Mouse (Mus musculus) midbrain, embryonic 12.5 days (tissue): ENCODE results near the gene Uqcr11. TPM values are rescaled to one million over a fixed set of nuclear protein-coding genes. Genes with fewer than 3 reads are reported as not detected.
A peak's percentile ranks its signal among the peaks of the same experiment; 100 is the strongest.

Source experiments
- ATAC-seq: fragments of 200-750 bp; cut with Nextera tagmentation; 2 replicates; pipeline ENCODE4 v1.8.0; 2017; ENCODE audit warnings: low read depth, moderate TSS enrichment, moderate library complexity; ENCODE audit not compliant: low FRiP score
- H3K27ac ChIP-seq: fragments of 300-500 bp; sonication (generic); replicated peaks from 2 replicates; pipeline ENCODE4 v1.5.1; 2016; ENCODE audit warnings: mild to moderate bottlenecking
- H3K27me3 ChIP-seq: fragments of 300-500 bp; sonication (generic); 2 replicates; pipeline ENCODE4 v1.6.1; 2016; ENCODE audit warnings: mild to moderate bottlenecking
- H3K36me3 ChIP-seq: fragments of 300-500 bp; sonication (generic); 2 replicates; pipeline ENCODE4 v1.6.1; 2016
- H3K4me1 ChIP-seq: fragments of 300-500 bp; sonication (generic); 2 replicates; pipeline ENCODE4 v1.6.1; 2016
- H3K4me2 ChIP-seq: fragments of 300-500 bp; sonication (generic); replicated peaks from 2 replicates; pipeline ENCODE4 v1.6.1; 2016; ENCODE audit warnings: mild to moderate bottlenecking, moderate library complexity
- H3K4me3 ChIP-seq: fragments of 300-500 bp; sonication (generic); 2 replicates; pipeline ENCODE4 v1.5.1; 2016; ENCODE audit warnings: mild to moderate bottlenecking
- H3K9ac ChIP-seq: fragments of 300-500 bp; sonication (generic); replicated peaks from 2 replicates; pipeline ENCODE4 v1.6.1; 2016; ENCODE audit warnings: mild to moderate bottlenecking, moderate library complexity
- H3K9me3 ChIP-seq: fragments of 300-500 bp; sonication (generic); 2 replicates; pipeline ENCODE4 v1.6.1; 2016; ENCODE audit warnings: mild to moderate bottlenecking
- WGBS: fragments of 180-500 bp; shearing (Covaris S2); methylation state at CpG from one replicate; pipeline ENCODE4 v1.1.7; 2016; 5-methylcytosine and 5-hydroxymethylcytosine counted together
- polyA plus RNA-seq: library from polyadenylated mRNA; unstranded; fragments of >200 nt; fragmentation: Nextera tagmentation; extraction: Ambion mirVana; gene quantifications from 2 replicates; pipeline ENCODE4 v1.2.1, GENCODE M21; 2016

The Uqcr11 gene
- polyA plus RNA-seq, 1 experiment from 2014 or later: 414 TPM

GRCm38 (mm10) chr10:80440031-80440430 lies 33.4 kb upstream of the Uqcr11 start:
- H3K27ac ChIP-seq: no peak overlapping the region

GRCm38 (mm10) chr10:80437973-80438372 lies 31.3 kb upstream of the Uqcr11 start:
- 79% methylated on average over 4 of the region's 4 CpGs for WGBS
- ATAC-seq: no peak
- Histone ChIP-seq H3K36me3 (no peaks in the 10 kb centered on the region), H3K9me3 (no peaks in the 10 kb centered on the region), H3K27ac (no peak overlapping the region), H3K4me1 (no peaks in the 10 kb centered on the region), H3K9ac (no peak overlapping the region; the same call in 1 of the 2 replicates), H3K4me3 (no peak overlapping the region), H3K4me2 (no peak overlapping the region), H3K27me3 (peaks cover 8% of the 10 kb centered on the region; the same call in 1 of the 2 replicates)

More at GRCm38 (mm10) chr10:80440031-80440430, 33.4 kb upstream of the Uqcr11 start:
- Histone ChIP-seq H3K4me2 (no peak overlapping the region), H3K4me3 (no peak overlapping the region), H3K36me3 (no peaks in the 10 kb centered on the region), H3K9me3 (no peaks in the 10 kb centered on the region), H3K4me1 (peaks cover 7% of the 10 kb centered on the region; the same call in 1 of the 2 replicates), H3K9ac (no peak overlapping the region), H3K27me3 (peaks cover 24% of the 10 kb centered on the region)
- ATAC-seq: no peak

- no peak overlapping the region for H3K4me2 ChIP-seq
- H3K36me3 ChIP-seq: no peaks in the 10 kb centered on the region
- peaks cover 9% of the 10 kb centered on the region for H3K4me1 ChIP-seq
- no peak for ATAC-seq
- H3K27ac ChIP-seq: no peak overlapping the region
- no peak overlapping the region for H3K4me3 ChIP-seq
- H3K9ac ChIP-seq: no peak overlapping the region; the same call in 1 of the 2 replicates
- 9% methylated on average over 9 of the region's 9 CpGs for WGBS
- peaks cover 6% of the 10 kb centered on the region; the same call in 1 of the 2 replicates for H3K27me3 ChIP-seq
- H3K9me3 ChIP-seq: no peaks in the 10 kb centered on the region
These were observed 29.6 kb upstream of the Uqcr11 start for GRCm38 (mm10) chr10:80436276-80436675.

DNA sequence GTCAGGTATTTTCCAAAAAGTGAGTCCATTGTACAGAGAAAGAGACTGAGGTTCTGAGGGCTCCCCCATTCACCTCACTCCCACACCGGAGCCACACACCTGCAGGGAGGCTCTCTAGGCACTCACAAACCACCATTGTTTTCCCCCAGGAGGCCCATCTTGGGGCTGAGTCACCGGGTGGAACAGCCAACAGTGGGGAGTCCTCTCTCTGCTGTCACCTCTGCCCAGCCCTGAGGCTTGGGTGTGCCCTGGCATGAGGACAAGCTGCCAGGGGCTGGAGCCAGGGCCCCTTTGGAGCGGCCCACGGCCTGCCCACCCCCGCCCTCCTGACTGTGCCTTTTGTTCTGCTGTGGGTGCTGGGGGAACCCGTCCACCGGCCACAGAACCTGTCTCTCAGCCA lies 29.1 kb upstream of the Uqcr11 start:
- ATAC-seq: no peak
- peaks cover 6% of the 10 kb centered on the region; the same call in 1 of the 2 replicates for H3K27me3 ChIP-seq
- no peak overlapping the region; the same call in 1 of the 2 replicates for H3K9ac ChIP-seq
- H3K4me2 ChIP-seq: no peak overlapping the region
- H3K9me3 ChIP-seq: no peaks in the 10 kb centered on the region
- peaks cover 14% of the 10 kb centered on the region for H3K4me1 ChIP-seq
- peaks cover 3% of the 10 kb centered on the region for H3K36me3 ChIP-seq
- H3K4me3 ChIP-seq: no peak overlapping the region
- WGBS: 36% methylated on average over 7 of the region's 7 CpGs
- H3K27ac ChIP-seq: no peak overlapping the region

GRCm38 (mm10) chr10:80434823-80435222 lies 28.2 kb upstream of the Uqcr11 start:
- H3K9me3 ChIP-seq: no peaks in the 10 kb centered on the region
- 77% methylated on average over 3 of the region's 3 CpGs for WGBS
- no peak overlapping the region for H3K4me2 ChIP-seq
- H3K4me1 ChIP-seq: peaks cover 22% of the 10 kb centered on the region
- ATAC-seq: no peak
- H3K4me3 ChIP-seq: peak overlapping the region; percentile 98; the same call in 1 of the 2 replicates
- no peak overlapping the region for H3K27ac ChIP-seq
- H3K9ac ChIP-seq: no peak overlapping the region
- peaks cover 12% of the 10 kb centered on the region for H3K36me3 ChIP-seq
- H3K27me3 ChIP-seq: peaks cover 6% of the 10 kb centered on the region; the same call in 1 of the 2 replicates

GRCm38 (mm10) chr10:80434233-80434592 lies 27.6 kb upstream of the Uqcr11 start:
- Histone ChIP-seq H3K27ac (peak overlapping the region; percentile 88), H3K36me3 (peaks cover 18% of the 10 kb centered on the region), H3K9ac (no peak overlapping the region), H3K4me2 (peak overlapping the region; percentile 88), H3K4me3 (peak overlapping the region; percentile 98), H3K4me1 (peaks cover 22% of the 10 kb centered on the region), H3K9me3 (no peaks in the 10 kb centered on the region), H3K27me3 (peaks cover 6% of the 10 kb centered on the region; the same call in 1 of the 2 replicates)
- WGBS: 13% methylated on average over 8 of the region's 8 CpGs
- no peak for ATAC-seq

DNA sequence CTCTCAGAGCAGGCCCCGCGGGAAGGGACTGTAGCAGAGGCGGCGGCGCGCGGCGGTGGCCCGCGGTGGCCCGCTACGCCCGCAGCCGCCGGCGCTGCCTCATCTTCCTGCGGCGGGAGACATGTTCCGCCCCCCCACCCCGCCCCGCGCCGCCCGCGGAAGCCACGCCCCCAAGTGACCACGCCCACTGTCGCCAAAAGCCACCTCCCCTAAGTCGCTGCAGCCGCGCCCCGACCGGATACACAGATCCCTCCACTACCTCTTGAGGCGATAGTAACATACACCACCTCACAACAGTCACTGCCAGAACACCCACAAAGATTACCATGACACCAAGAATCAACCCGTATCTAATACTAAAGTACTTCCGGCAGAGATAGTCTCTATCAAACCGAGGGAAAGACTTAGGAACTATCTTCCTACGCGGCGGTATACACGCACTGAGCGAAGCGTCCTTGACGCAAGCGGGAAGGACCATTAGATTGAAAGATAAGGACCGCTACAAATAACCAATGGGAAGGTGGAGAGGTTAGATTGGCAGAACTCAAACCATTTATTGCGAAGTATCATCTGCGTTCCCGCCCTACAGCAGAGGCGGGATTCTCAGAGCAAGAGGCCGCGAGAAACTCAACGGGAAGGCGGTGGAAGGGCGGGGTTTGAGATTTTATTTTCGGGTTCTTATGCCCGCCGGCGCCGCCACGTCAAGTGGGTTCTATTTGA lies 27.0 kb upstream of the Uqcr11 start, which contains the start of gene Tcf3:
Gene Tcf3, minus strand, starts transcription at position 135 of the 720 bp plus-strand sequence.
- peak; percentile 91 for ATAC-seq
- H3K4me1 ChIP-seq: peaks cover 22% of the 10 kb centered on the region
- H3K27ac ChIP-seq: peak within 1 kb of the TSS; percentile 88
- H3K9me3 ChIP-seq: no peaks in the 10 kb centered on the region
- peak within 1 kb of the TSS; percentile 88 for H3K4me2 ChIP-seq
- 0 out of 2 replicates have a peak, but pooled peaks cover 6% of the 10 kb centered on the region for H3K27me3 ChIP-seq
- peak within 1 kb of the TSS; percentile 98 for H3K4me3 ChIP-seq
- H3K36me3 ChIP-seq: peaks cover 24% of the 10 kb centered on the region
- WGBS: under 1% methylated on average over 43 of the region's 61 CpGs
- H3K9ac ChIP-seq: peak within 1 kb of the TSS; percentile 93

DNA sequence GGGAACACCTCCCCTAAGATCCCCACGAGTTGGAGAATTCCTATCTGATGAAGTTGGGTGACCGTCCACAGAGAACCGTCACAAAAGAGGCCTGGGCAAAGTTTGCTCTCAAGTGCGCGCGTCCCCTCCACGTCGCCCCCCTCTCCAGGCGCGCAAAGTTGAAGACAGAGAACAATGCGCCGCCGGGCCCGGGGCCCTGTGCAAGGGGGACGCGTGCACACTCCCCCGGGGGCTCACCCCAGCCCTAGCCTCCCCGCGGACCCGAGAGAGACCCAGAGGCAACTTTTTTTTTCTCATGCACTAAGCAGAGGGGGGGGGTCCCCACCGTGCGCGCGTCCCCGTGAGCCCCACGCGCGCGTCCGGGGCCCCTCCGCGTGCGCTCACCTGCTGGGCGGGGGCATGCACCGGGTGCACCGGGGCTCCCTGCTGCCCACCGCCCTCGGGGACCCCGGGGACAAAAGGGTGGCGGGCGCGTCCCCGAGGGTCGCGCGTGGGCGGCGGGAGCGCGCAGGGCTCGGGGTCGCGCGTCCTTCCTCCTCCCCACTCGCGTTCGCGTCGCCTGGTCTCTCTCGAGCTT lies 26.4 kb upstream of the Uqcr11 start:
- H3K4me2 ChIP-seq: peak overlapping the region; percentile 88
- peak overlapping the region; percentile 88 for H3K27ac ChIP-seq
- H3K9me3 ChIP-seq: no peaks in the 10 kb centered on the region
- 0 out of 2 replicates have a peak, but pooled peaks cover 6% of the 10 kb centered on the region for H3K27me3 ChIP-seq
- WGBS: 0% methylated on average over 52 of the region's 60 CpGs
- H3K4me3 ChIP-seq: peak overlapping the region; percentile 98
- peaks cover 30% of the 10 kb centered on the region for H3K36me3 ChIP-seq
- peak; percentile 36; the same call in 1 of the 2 replicates for ATAC-seq
- H3K9ac ChIP-seq: peak overlapping the region; percentile 93
- peaks cover 22% of the 10 kb centered on the region for H3K4me1 ChIP-seq

DNA sequence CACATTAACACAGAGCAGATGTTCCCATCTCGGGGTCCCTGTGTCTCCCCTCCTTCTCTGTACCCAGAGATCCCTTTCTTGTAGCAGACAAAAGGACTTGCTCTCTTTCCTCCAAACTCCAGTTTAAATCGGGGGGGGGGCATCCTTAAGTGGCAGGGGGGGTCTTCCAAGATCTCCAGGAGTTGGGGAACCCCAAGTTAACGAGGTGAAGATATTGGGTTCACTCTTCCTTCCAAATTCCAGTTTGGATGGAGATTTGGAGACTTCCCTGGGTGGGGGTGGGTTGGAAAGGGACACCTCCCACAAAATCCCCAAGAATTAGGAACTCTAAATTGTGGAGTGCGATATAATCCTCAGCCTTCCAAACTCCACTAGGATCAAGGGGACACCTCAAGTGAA lies 25.8 kb upstream of the Uqcr11 start:
- 1% methylated on average over 4 of the region's 4 CpGs for WGBS
- peaks cover 36% of the 10 kb centered on the region for H3K36me3 ChIP-seq
- peak overlapping the region; percentile 98 for H3K4me3 ChIP-seq
- peaks cover 22% of the 10 kb centered on the region for H3K4me1 ChIP-seq
- H3K27me3 ChIP-seq: 0 out of 2 replicates have a peak, but pooled peaks cover 6% of the 10 kb centered on the region
- H3K27ac ChIP-seq: peak overlapping the region; percentile 88
- peak overlapping the region; percentile 88 for H3K4me2 ChIP-seq
- H3K9me3 ChIP-seq: no peaks in the 10 kb centered on the region
- H3K9ac ChIP-seq: peak overlapping the region; percentile 93
- ATAC-seq: no peak

GRCm38 (mm10) chr10:80431570-80432386 lies 25.1 kb upstream of the Uqcr11 start:
- H3K9ac ChIP-seq: peak overlapping the region; percentile 93
- peak overlapping the region; percentile 88 for H3K4me2 ChIP-seq
- peak overlapping the region; percentile 88 for H3K27ac ChIP-seq
- H3K36me3 ChIP-seq: peaks cover 42% of the 10 kb centered on the region
- ATAC-seq: no peak
- H3K4me1 ChIP-seq: peaks cover 22% of the 10 kb centered on the region
- 0 out of 2 replicates have a peak, but pooled peaks cover 6% of the 10 kb centered on the region for H3K27me3 ChIP-seq
- no peaks in the 10 kb centered on the region for H3K9me3 ChIP-seq
- H3K4me3 ChIP-seq: peak overlapping the region; percentile 98
- 22% methylated on average over 16 of the region's 16 CpGs for WGBS

GRCm38 (mm10) chr10:80430375-80430980 lies 23.8 kb upstream of the Uqcr11 start:
- Histone ChIP-seq H3K9me3 (no peaks in the 10 kb centered on the region; the same call in 1 of the 2 replicates), H3K4me1 (peaks cover 22% of the 10 kb centered on the region), H3K9ac (0 out of 2 replicates have a peak overlapping the region, but pooled peaks have one; percentile 24), H3K4me2 (peak overlapping the region; percentile 88; the same call in 1 of the 2 replicates), H3K27ac (0 out of 2 replicates have a peak overlapping the region, but pooled peaks have one; percentile 88), H3K27me3 (no peaks in the 10 kb centered on the region), H3K36me3 (peaks cover 55% of the 10 kb centered on the region), H3K4me3 (0 out of 2 replicates have a peak overlapping the region, but pooled peaks have one; percentile 98)
- ATAC-seq: no peak
- WGBS: 74% methylated on average over 8 of the region's 8 CpGs
